Mouse (Mus musculus) lung, embryonic 15.5 days (tissue): Measurements from ENCODE around the gene Vezf1. TPM values are rescaled to one million over a fixed set of nuclear protein-coding genes. Genes with fewer than 3 reads are reported as not detected.
A peak's percentile ranks its signal among the peaks of the same experiment; 100 is the strongest.
"Not testable (repeated sequence)": the region's sequence is repeated elsewhere in the genome, so short reads cannot be mapped to it uniquely, and the experiment has no call there.

Experiments used
- ATAC-seq: fragments of 200-750 bp; cut with Nextera tagmentation; 2 replicates; pipeline ENCODE4 v1.8.0; 2017; ENCODE audit warnings: moderate number of reproducible peaks, borderline replicate concordance; ENCODE audit not compliant: low FRiP score, low TSS enrichment; ENCODE audit errors: extremely low read depth
- H3K27ac ChIP-seq: fragments of 300-500 bp; sonication (generic); 2 replicates; pipeline ENCODE4 v1.5.1; 2015; ENCODE audit warnings: moderate library complexity, mild to moderate bottlenecking, inconsistent platforms
- H3K27me3 ChIP-seq: fragments of 300-500 bp; sonication (generic); 2 replicates; pipeline ENCODE4 v1.6.1; 2015; ENCODE audit warnings: inconsistent platforms
- H3K36me3 ChIP-seq: fragments of 300-500 bp; sonication (generic); 2 replicates; pipeline ENCODE4 v1.6.1; 2015; ENCODE audit warnings: inconsistent platforms
- H3K4me1 ChIP-seq: fragments of 300-500 bp; sonication (generic); 2 replicates; pipeline ENCODE4 v1.6.1; 2015; ENCODE audit warnings: inconsistent platforms
- H3K4me2 ChIP-seq: fragments of 300-500 bp; sonication (generic); 2 replicates; pipeline ENCODE4 v1.6.1; 2015; ENCODE audit warnings: inconsistent platforms, mild to moderate bottlenecking, moderate library complexity
- H3K4me3 ChIP-seq: fragments of 300-500 bp; sonication (generic); 2 replicates; pipeline ENCODE4 v1.5.1; 2015; ENCODE audit warnings: mild to moderate bottlenecking, inconsistent platforms
- H3K9ac ChIP-seq: fragments of 300-500 bp; sonication (generic); 2 replicates; pipeline ENCODE4 v1.6.1; 2015; ENCODE audit warnings: inconsistent platforms
- H3K9me3 ChIP-seq: fragments of 300-500 bp; sonication (generic); 2 replicates; pipeline ENCODE4 v1.6.1; 2016; ENCODE audit warnings: inconsistent platforms
- WGBS: fragments of 180-500 bp; shearing (Covaris S2); methylation state at CpG from one replicate; pipeline ENCODE4 v1.1.7; 2015; 5-methylcytosine and 5-hydroxymethylcytosine counted together
- polyA plus RNA-seq: library from polyadenylated mRNA; unstranded; fragments of >200 nt; fragmentation: Nextera tagmentation; extraction: Ambion mirVana; gene quantifications from 2 replicates; pipeline ENCODE4 v1.2.1, GENCODE M21; 2015

Vezf1 gene
- polyA plus RNA-seq, 1 experiment from 2014 or later: 39.7 TPM

DNA sequence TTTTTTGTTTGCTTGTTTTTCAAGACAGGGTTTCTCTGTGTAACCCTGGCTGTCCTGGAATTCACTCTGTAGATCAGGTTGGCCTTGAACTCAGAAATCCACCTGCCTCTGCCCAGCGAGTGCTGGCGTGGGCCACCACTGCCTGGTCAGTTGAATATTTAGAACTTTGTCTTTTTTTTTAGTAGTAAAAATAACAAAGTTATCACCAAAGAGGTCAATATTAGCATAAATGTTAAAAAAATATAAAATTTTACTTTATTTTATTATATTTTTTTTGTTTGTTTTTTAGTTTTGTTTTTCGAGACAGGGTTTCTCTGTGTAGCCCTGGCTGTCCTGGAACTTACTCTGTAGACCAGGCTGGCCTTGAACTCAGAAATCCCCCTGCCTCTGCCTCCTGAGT lies 22.9 kb upstream of the Vezf1 start:
- not testable (repeated sequence) for ATAC-seq, H3K9me3 ChIP-seq
- 94% methylated on average over 3 of the region's 3 CpGs for WGBS

GRCm38 (mm10) chr11:88045878-88046277 lies 22.2 kb upstream of the Vezf1 start:
- peaks cover 17% of the 10 kb centered on the region; the same call in 1 of the 2 replicates for H3K36me3 ChIP-seq
- H3K4me2 ChIP-seq: peak overlapping the region; percentile 61
- H3K4me1 ChIP-seq: peaks cover 26% of the 10 kb centered on the region
- no peak for ATAC-seq
- WGBS: 79% methylated on average over 4 of the region's 4 CpGs
- peak overlapping the region; percentile 95; the same call in 1 of the 2 replicates for H3K4me3 ChIP-seq
- no peak overlapping the region for H3K27ac ChIP-seq
- no peaks in the 10 kb centered on the region for H3K27me3 ChIP-seq
- H3K9me3 ChIP-seq: no peaks in the 10 kb centered on the region
- H3K9ac ChIP-seq: 0 out of 2 replicates have a peak overlapping the region, but pooled peaks have one; percentile 43

More for the DNA sequence above, 22.9 kb upstream of the Vezf1 start:
- H3K27ac ChIP-seq, H3K27me3 ChIP-seq, H3K4me2 ChIP-seq, H3K9ac ChIP-seq, H3K4me3 ChIP-seq: not testable (repeated sequence)
- Histone ChIP-seq H3K4me1 (peaks cover 22% of the 10 kb centered on the region), H3K36me3 (peaks cover 13% of the 10 kb centered on the region; the same call in 1 of the 2 replicates)

DNA sequence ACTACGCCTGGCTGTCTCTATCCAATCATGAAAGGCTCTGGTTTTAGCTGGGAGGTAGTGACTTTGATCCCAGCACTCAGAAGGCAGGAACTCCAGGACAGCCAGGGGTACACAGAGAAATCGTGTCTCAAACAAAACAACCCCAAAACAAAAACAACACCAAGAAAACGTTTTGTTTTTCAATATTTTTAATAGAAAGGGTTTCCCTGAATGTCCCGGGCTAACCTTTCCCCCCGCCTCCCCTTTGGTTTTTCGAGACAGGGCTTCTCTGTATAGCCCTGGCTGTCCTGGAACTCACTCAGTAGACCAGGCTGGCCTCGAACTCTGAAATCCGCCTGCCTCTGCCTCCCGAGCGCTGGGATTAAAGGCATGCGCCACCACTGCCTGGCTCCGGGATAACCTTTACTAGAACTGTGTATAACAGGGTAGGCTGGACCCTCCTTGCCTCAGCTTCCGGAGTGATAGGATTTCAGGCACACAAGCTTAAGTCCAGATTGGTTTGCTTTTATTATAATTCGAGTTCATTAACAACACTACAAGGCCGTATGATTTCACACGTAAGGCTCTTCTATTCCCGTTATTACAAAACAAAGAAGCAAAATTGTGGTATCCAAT lies 21.6 kb upstream of the Vezf1 start:
- Histone ChIP-seq H3K4me2 (peak overlapping the region; percentile 61), H3K27me3 (no peaks in the 10 kb centered on the region), H3K27ac (peak overlapping the region; percentile 100), H3K9ac (peak overlapping the region; percentile 43), H3K36me3 (peaks cover 20% of the 10 kb centered on the region; the same call in 1 of the 2 replicates), H3K4me3 (peak overlapping the region; percentile 95), H3K4me1 (peaks cover 29% of the 10 kb centered on the region), H3K9me3 (no peaks in the 10 kb centered on the region)
- WGBS: 52% methylated on average over 17 of the region's 17 CpGs
- ATAC-seq: no peak

DNA sequence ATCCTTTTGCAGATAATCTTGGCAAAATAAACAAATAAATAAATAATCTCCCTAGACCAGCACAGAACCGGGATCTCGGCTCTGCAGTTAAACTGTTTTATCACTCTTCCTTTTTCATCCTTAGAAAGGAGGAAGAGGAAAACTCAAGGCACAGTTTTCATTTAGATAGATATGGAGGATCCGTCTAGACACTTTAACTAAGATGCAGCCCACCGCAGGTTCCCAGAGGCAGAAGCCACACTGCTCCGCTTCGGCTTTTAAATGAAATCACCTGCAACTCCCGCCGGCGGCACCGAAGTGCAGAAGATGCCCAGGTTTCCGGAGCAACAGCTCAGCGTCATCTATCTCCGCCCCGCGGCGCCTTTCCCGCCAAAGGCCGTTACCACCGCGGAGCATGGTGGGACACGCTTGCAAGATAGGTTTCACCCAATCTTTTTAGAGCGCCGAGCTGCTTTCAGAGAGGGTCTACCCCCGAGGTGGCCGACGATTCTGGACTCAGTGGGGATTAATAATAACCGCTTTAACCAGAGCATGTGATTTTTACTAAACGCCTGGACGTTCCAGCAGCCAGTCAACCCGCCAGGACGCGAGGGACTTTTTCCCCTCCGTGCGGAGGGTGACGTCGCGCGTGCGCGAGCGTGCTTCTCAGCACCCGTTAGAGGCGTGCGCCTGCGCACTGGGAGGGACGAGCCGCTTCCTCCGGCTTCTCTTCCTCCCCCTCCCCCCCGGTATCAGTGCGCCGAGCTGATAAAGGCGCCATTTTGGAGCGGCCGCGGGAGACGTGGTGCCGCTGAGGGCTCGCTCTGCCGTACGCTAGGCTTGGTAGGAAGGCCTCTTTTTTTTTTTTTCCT lies 20.9 kb upstream of the Vezf1 start, which contains the start of gene Srsf1:
Gene Srsf1, plus strand, starts transcription at position 430 of the 851 bp plus-strand sequence.
- H3K27ac ChIP-seq: peak within 1 kb of the TSS; percentile 100
- H3K4me3 ChIP-seq: peak within 1 kb of the TSS; percentile 95
- under 1% methylated on average over 55 of the region's 60 CpGs for WGBS
- peaks cover 29% of the 10 kb centered on the region for H3K4me1 ChIP-seq
- ATAC-seq: peak; percentile 94
- no peaks in the 10 kb centered on the region for H3K27me3 ChIP-seq
- H3K4me2 ChIP-seq: peak within 1 kb of the TSS; percentile 65
- no peaks in the 10 kb centered on the region for H3K9me3 ChIP-seq
- H3K9ac ChIP-seq: peak within 1 kb of the TSS; percentile 100
- peaks cover 23% of the 10 kb centered on the region for H3K36me3 ChIP-seq

- Histone ChIP-seq H3K4me1 (peaks cover 34% of the 10 kb centered on the region), H3K9ac (peak overlapping the region; percentile 100), H3K27me3 (no peaks in the 10 kb centered on the region), H3K36me3 (peaks cover 31% of the 10 kb centered on the region), H3K4me2 (peak overlapping the region; percentile 65), H3K4me3 (peak overlapping the region; percentile 95), H3K9me3 (no peaks in the 10 kb centered on the region), H3K27ac (peak overlapping the region; percentile 100)
- under 1% methylated on average over 72 of the region's 76 CpGs for whole genome bisulfite sequencing
- ATAC-seq: peak; percentile 76
These were observed 20.1 kb upstream of the Vezf1 start for GRCm38 (mm10) chr11:88047871-88048531.

DNA sequence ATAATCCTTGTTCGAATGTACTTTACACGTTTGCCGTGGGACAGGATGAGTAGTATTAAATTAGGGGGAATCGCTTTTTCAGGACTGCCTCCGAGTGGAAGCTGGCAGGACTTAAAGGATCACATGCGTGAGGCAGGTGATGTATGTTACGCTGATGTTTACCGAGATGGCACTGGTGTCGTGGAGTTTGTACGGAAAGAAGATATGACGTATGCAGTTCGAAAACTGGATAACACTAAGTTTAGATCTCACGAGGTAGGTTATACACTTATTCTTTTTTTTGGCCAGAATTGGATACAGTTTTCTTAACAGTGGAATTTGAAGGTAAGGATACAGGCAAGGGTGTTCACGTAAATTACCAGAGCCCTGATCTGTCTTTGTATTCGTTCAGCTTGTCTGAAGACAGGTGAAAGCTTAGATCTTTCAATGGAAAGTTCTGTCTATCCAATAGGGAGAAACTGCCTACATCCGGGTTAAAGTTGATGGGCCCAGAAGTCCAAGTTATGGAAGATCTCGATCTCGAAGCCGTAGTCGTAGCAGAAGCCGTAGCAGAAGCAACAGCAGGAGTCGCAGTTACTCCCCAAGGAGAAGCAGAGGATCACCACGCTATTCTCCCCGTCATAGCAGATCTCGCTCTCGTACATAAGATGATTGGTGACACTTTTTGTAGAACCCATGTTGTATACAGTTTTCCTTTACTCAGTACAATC lies 19.0 kb upstream of the Vezf1 start:
- H3K27ac ChIP-seq: no peak overlapping the region
- H3K4me2 ChIP-seq: peak overlapping the region; percentile 65
- peaks cover 35% of the 10 kb centered on the region for H3K36me3 ChIP-seq
- H3K9me3 ChIP-seq: no peaks in the 10 kb centered on the region
- 9% methylated on average over 26 of the region's 26 CpGs for WGBS
- peak overlapping the region; percentile 95 for H3K4me3 ChIP-seq
- peak overlapping the region; percentile 100 for H3K9ac ChIP-seq
- no peaks in the 10 kb centered on the region for H3K27me3 ChIP-seq
- no peak for ATAC-seq
- peaks cover 34% of the 10 kb centered on the region for H3K4me1 ChIP-seq

DNA sequence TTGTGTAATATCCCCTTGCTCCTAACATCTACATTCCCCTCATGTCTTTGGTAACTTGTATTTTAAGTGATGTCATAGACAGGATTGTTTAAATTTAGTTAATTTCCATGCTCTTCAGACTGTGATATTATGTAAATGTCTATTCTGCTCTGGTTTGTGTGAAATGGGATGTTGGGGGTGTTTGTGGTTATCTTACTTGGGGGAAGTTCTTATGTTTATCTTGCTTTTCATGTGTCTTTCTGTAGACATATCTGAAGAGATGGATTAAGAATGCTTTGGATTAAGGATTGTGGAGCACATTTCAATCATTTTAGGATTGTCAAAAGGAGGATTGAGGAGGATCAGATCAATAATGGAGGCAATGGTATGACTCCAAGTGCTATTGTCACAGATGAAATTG lies 18.3 kb upstream of the Vezf1 start:
- Histone ChIP-seq H3K27me3 (no peaks in the 10 kb centered on the region), H3K36me3 (peaks cover 35% of the 10 kb centered on the region), H3K4me2 (peak overlapping the region; percentile 65), H3K4me1 (peaks cover 34% of the 10 kb centered on the region), H3K27ac (no peak overlapping the region), H3K9me3 (no peaks in the 10 kb centered on the region), H3K4me3 (peak overlapping the region; percentile 95), H3K9ac (no peak overlapping the region)
- ATAC-seq: no peak

- H3K4me1 ChIP-seq: peaks cover 24% of the 10 kb centered on the region
- no peak overlapping the region for H3K4me3 ChIP-seq
- no peaks in the 10 kb centered on the region for H3K27me3 ChIP-seq
- 80% methylated on average over 4 of the region's 4 CpGs for WGBS
- H3K36me3 ChIP-seq: peaks cover 40% of the 10 kb centered on the region
- no peak overlapping the region for H3K4me2 ChIP-seq
- no peak for ATAC-seq
- H3K9ac ChIP-seq: no peak overlapping the region
- H3K9me3 ChIP-seq: no peaks in the 10 kb centered on the region
- no peak overlapping the region for H3K27ac ChIP-seq
These were observed 15.4 kb upstream of the Vezf1 start for GRCm38 (mm10) chr11:88052638-88053037.

- H3K4me3 ChIP-seq: no peak overlapping the region
- H3K9ac ChIP-seq: no peak overlapping the region
- H3K27me3 ChIP-seq: no peaks in the 10 kb centered on the region
- ATAC-seq: no peak
- peaks cover 24% of the 10 kb centered on the region for H3K4me1 ChIP-seq
- peaks cover 40% of the 10 kb centered on the region for H3K36me3 ChIP-seq
- H3K9me3 ChIP-seq: no peaks in the 10 kb centered on the region
- no peak overlapping the region; the same call in 1 of the 2 replicates for H3K27ac ChIP-seq
- no peak overlapping the region for H3K4me2 ChIP-seq
- WGBS: 55% methylated on average over 3 of the region's 3 CpGs
These were observed 14.3 kb upstream of the Vezf1 start for GRCm38 (mm10) chr11:88053821-88054220.

- H3K9ac ChIP-seq: no peak overlapping the region
- ATAC-seq: no peak
- H3K9me3 ChIP-seq: no peaks in the 10 kb centered on the region
- H3K4me3 ChIP-seq: no peak overlapping the region
- H3K4me1 ChIP-seq: peaks cover 17% of the 10 kb centered on the region
- no peaks in the 10 kb centered on the region for H3K27me3 ChIP-seq
- no peak overlapping the region for H3K4me2 ChIP-seq
- 74% methylated on average over 1 of the region's 1 CpGs for WGBS
- peaks cover 32% of the 10 kb centered on the region for H3K36me3 ChIP-seq
- H3K27ac ChIP-seq: no peak overlapping the region
These were observed 13.5 kb upstream of the Vezf1 start for GRCm38 (mm10) chr11:88054589-88054988.

DNA sequence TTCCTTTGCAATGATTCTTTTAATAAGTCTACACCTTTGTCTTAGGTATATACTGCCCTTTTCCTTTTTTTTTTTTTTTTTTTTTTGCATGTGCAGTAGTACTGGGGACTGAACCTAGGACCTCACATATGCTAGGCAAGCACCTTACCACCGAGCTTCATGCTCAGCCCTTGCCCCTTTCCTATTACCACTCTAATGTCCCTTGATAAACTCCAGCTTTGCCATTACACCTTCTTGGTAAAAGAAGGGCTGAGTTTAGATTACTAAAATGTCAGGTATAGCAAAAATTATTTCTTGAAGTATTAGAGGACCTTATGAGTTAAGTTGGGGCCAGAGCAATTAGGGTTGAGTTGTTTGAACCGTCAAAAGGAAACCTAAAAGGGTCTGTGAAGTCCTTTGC lies 12.3 kb upstream of the Vezf1 start:
- peaks cover 9% of the 10 kb centered on the region; the same call in 1 of the 2 replicates for H3K4me1 ChIP-seq
- no peak overlapping the region for H3K9ac ChIP-seq
- ATAC-seq: no peak
- H3K27me3 ChIP-seq: no peaks in the 10 kb centered on the region
- H3K4me3 ChIP-seq: no peak overlapping the region
- 68% methylated on average over 2 of the region's 2 CpGs for WGBS
- H3K27ac ChIP-seq: no peak overlapping the region
- no peak overlapping the region for H3K4me2 ChIP-seq
- H3K36me3 ChIP-seq: peaks cover 24% of the 10 kb centered on the region
- no peaks in the 10 kb centered on the region for H3K9me3 ChIP-seq
